Mouse (Mus musculus) adrenal gland, postnatal 36 days (tissue): ENCODE results near the gene Magi2. TPM values are rescaled to one million over a fixed set of nuclear protein-coding genes. Genes with fewer than 3 reads are reported as not detected.
A peak's percentile ranks its signal among the peaks of the same experiment; 100 is the strongest.
"Not testable (repeated sequence)": the region's sequence is repeated elsewhere in the genome, so short reads cannot be mapped to it uniquely, and the experiment has no call there.

Experiments
- DNase-seq, 2 experiments: peaks; one replicate each; pipeline ENCODE4 v3.0.0; 2021; ENCODE audit warnings: mixed read lengths in 1 of 2
- total RNA-seq, 2 experiments: library from RNA; stranded (reverse); gene quantifications; 2 replicates each; pipeline ENCODE4 v1.2.3; 2021

The Magi2 gene
- total RNA-seq, 2 experiments from 2014 or later: 6.1 to 12.5 TPM

- DNase-seq: no peak
Measured at GRCm38 (mm10) chr5:20249382-20249781, 1022.5 kb downstream of the Magi2 start.

GRCm38 (mm10) chr5:20251541-20251940 is 1024.7 kb downstream of the Magi2 start:
- no peak for DNase-seq

- no peak for DNase-seq
Measured at GRCm38 (mm10) chr5:20256150-20256868, 1029.5 kb downstream of the Magi2 start.

- no peak for DNase-seq
Measured at GRCm38 (mm10) chr5:20256933-20257332, 1030.1 kb downstream of the Magi2 start.

DNA sequence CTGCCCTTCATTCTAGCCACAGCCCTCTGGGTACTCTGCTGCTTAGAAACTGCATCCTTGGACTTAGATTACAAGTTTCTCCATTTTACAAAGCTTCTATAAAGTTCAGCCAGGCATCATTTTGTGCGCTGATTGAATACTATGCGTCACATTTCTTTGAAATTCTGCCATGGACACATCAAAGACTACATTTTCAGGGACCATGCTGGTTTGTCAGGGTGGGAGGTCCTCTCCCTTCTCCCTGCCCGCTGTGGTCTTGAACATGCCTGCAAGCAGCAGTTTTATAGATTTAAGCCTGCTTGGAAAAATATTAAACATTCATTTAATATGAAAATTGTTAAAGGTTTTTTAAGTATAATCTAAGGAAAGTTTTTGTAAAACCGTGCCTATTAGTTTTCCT is 1030.6 kb downstream of the Magi2 start:
- DNase-seq: no peak

- no peak for DNase-seq
Measured at GRCm38 (mm10) chr5:20259719-20260118, 1032.9 kb downstream of the Magi2 start.

GRCm38 (mm10) chr5:20272680-20273079 is 1045.8 kb downstream of the Magi2 start:
- not testable (repeated sequence) for DNase-seq

- no peak for DNase-seq
Measured at GRCm38 (mm10) chr5:20275632-20276031, 1048.8 kb downstream of the Magi2 start.

- DNase-seq: peak in 1 of 2 experiments; percentile 8
Measured at GRCm38 (mm10) chr5:20285080-20285840, 1058.4 kb downstream of the Magi2 start.

- no peak for DNase-seq
Measured at GRCm38 (mm10) chr5:20294521-20294920, 1067.7 kb downstream of the Magi2 start.

DNA sequence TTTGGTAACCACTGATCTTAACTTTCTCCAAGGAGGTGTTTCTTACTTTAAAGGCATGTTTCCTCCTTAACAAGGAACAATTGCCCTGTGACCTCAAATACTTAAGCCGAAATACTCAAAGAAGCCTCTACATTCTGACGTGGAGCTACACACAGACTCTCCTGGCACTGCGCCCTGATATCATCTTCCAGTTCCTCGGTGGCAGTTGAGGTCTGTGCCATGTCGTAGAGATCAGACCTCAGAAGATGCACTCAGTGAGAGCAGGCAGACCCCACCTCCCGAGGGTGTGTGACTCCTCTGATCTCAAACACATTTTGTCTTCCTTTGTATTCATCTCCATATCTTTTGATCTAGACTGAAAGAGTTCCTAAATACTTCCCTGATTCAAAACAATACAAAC is 1073.0 kb downstream of the Magi2 start:
- no peak for DNase-seq

DNA sequence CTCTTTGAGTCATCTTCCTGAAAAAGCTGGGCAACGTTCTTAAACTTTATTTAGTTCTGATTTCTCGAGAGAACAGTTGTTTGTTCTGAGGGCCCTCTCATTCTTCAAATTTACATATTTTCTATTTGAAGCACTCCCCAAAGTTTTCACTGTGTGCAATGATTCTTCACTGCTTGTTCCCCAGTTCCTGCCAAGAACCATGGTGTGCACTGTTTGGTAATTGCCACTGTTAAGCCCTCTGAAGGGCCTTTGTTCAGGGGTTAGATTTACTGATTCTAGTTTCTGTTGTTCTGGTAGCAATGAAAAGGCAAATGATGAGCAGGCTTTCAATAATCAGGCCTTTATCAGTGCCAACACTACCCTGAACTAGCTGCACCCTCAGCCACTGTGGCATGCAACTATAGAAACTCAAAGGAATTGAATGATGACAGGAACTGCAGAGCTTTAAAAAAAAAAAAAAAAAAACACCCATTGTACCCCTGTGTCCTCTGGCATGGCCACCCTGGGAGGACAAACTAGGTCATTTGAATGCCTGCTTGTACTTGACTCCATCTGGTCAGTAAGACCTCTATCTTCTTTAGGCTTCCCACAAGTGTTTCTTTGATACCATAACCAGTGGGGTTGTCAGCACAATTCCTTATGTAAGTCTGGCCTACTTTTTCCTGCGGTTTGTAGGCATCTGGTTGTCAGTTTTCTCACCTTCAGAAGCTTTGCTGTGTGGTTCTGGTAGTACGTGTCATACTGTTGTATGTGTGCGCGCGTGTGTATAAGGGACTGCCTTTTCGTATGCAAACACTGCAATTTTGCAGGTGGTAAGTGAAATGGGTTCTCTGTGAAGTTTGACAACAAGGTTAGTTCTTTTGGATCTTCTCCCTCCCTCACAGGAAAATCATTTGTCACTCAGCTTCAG is 1076.5 kb downstream of the Magi2 start:
- no peak for DNase-seq

DNA sequence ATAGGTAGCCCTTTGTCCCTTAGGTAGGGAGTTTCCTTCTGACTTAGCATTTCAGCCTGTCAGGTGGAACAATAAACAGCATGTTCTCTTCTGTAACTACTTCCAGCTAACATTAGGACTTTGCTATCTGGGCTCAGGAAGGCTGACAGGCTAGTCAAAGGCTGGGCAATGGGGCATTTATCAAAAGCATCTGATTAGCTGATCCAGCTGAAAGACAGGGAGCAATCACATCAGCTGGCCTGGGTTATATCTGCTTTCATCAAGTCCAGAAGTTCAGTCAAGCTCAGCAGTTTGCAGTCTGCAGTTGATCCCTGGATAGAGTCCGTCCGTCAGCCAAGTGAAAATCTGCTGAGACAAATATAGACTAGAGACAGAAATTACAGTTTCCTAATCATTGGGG is 1094.1 kb downstream of the Magi2 start:
- no peak for DNase-seq

DNA sequence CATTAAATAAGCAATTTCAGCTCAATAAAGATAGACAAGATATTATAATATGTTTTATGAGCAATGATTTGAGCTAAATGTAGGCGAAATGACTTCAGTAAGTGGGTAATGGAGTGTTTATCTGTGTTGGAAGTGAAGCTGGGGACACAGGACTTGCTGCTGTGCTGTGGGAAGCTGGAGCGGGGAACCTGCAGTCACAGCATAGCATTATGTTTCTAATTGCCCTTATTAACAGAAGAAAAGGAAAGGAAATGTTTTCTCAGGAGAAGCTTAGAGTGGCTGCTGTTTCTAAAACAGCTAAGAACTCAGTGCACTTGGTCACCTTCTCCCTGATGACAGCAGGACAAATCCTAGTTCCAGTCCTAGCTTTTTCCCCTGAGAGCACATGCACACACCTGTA is 1098.5 kb downstream of the Magi2 start:
- DNase-seq: no peak

GRCm38 (mm10) chr5:20328901-20329300 is 1102.1 kb downstream of the Magi2 start:
- DNase-seq: no peak

DNA sequence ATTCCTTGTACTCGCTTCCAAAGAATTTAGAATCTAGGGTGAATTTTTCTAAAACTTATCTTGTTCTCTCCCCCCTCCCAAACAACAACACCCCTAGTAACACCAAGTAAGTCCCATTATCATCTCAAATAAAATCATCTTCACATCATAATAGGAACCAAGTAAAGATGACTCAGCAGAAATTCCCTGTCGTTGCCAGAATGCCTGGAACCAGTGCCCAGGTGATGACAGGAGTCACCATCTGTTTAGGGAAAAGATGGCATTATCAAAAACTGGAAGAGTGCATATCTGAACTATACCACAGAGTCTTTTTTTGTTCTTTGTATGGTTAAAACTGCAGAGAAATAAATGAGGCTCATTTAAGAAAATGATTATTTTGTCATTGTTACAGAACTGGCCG is 1103.2 kb downstream of the Magi2 start:
- DNase-seq: no peak

DNA sequence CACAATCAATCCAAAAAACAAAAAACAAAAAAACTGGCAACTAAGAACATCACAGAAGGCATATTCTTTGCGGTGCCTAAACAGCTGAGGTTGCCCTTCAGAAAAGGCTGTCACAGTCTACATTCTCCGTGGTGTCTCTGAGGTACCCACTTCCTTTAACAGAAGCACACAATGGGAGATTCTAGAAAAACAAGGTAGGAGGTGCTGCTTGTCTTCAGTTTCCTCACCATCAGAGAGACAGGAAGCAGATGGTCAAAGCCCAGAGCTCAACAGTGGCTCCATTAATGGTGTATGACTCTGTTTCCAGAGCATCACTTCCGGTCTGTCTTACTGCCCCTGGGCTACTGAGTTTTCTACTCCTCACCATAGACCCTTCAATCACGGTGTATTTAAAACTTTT is 1105.7 kb downstream of the Magi2 start:
- DNase-seq: no peak

- DNase-seq: no peak
Measured at GRCm38 (mm10) chr5:20334549-20334948, 1107.7 kb downstream of the Magi2 start.

DNA sequence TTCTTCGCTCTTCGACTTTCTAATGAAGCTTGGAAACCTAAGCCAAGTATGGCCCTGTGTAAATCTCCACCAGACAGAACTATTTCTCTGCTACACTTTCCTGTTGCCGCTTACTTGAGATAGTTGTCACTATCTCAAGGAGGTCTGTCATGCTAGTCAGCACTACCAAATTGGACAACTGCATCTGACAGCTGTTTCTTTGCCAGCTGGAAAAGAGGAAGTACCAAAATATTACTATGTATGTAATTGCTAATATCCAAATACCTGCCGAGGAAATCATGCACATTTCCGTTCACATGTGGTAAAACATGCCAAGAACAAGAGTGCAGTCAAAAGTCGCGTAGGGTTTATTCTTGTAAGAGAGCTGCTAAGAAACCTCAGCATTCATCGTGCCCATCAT is 1126.1 kb downstream of the Magi2 start:
- no peak for DNase-seq

DNA sequence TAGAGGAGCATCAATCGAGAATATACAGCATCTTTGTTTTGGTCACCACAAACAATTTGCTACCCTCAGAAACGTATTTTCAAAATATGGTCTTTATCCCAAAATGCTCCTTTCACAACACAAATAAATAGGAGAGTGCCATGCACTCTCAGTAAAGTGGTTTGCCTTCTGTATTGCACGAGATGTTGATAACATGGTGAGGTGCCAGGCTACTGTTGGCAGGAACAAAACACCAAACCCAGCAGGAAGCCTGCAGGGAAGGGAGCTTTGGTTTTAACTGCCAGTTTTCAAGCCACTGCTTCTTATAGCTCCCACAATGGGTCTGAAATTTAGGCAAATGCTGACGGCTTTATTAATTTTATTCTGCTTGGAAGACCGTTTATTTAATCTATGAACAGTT is 1131.6 kb downstream of the Magi2 start:
- DNase-seq: no peak

GRCm38 (mm10) chr5:20359021-20359420 is 1132.2 kb downstream of the Magi2 start:
- DNase-seq: no peak

DNA sequence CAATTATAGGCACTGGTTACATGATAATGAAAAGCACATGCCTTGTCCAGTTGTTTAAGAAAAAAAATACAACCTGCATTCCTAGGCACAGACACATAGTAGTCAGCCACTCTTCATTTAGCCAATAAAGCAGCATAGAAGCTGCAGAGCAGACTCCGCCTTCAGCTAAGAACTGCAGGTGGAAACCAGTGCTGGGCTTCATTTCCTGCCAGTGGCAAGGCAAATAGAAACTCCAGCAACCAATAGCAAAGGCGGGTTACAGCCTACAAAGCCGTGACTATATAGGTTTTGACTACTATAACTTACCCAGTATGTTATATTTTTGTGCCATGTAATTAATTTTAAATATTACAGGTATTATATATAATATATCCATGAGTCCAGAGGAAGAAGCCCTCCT is 1135.3 kb downstream of the Magi2 start:
- DNase-seq: no peak

GRCm38 (mm10) chr5:20363216-20363615 is 1136.4 kb downstream of the Magi2 start:
- no peak for DNase-seq
